ENCODE assay signal across 8 mouse cellular contexts in the genomic region with DNA sequence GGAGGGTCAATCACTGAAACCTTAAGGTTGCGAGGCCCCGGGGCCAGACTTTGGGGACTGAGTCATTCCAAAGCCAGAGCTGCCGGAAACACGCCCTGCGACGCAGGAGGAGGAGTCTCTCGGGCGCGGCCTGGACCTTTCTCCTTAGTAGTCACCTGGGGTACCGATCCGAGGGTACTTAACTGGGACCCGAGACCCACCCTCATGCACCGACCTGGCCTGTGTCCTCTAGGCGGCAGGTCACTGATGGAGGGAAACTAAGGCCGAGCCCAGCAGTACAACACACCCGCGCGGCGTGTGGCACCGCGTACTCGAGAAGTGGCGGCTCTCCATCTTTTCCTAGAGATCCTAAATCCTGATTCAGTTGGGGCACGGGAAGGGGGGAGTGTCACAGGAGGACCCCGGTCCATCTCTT. TPM values are rescaled to one million over a fixed set of nuclear protein-coding genes. Genes with fewer than 3 reads are reported as not detected.
A peak's percentile ranks its signal among the peaks of the same experiment; 100 is the strongest.
DNase-seq lines count a peak whose midpoint lies in the region; ATAC-seq and TF ChIP-seq lines count a peak whose summit lies in the region.

No protein-coding gene starts in this region.

- DNase-seq in brain, embryonic 14.5 days (ENCODE audit: low read depth) = peak; percentile 68
- peak; percentile 44 for DNase-seq in heart, postnatal 0 days (ENCODE audit: low spot score)
- DNase-seq in kidney, postnatal 36 days = peak; percentile 81 to 86
- DNase-seq in lung, adult 2 months = peak; percentile 75
- peak; percentile 42 for DNase-seq in ovary, postnatal 14 days (ENCODE audit: low spot score)
- DNase-seq in thymus, postnatal 4 days = peak; percentile 72

- H3K36me3 ChIP-seq in ES-Bruce4 (ENCODE audit: control insufficient read depth, insufficient read depth, low read length, poor library complexity, severe bottlenecking) = peaks cover 21% of the 10 kb centered on the region
- H3K36me3 ChIP-seq in forebrain, embryonic 12.5 days (replicated peaks) = peaks cover 21% of the 10 kb centered on the region
- H3K36me3 ChIP-seq in heart, postnatal 0 days (replicated peaks; ENCODE audit: control insufficient read depth, insufficient read depth, low read length) = peaks cover 13% of the 10 kb centered on the region

- peak overlapping the region; percentile 91 for H3K4me3 ChIP-seq in ES-Bruce4 (ENCODE audit: low read depth, low read length)
- peak overlapping the region; percentile 77 for H3K4me3 ChIP-seq in forebrain, embryonic 12.5 days (replicated peaks)
- H3K4me3 ChIP-seq in heart, postnatal 0 days (ENCODE audit: low read depth, low read length) = peak overlapping the region; percentile 87
- peak overlapping the region; percentile 96 for H3K4me3 ChIP-seq in lung, adult 2 months (replicated peaks; ENCODE audit: extremely low read depth, low read depth, low read length)

- peak overlapping the region; percentile 74 for H3K27ac ChIP-seq in ES-Bruce4 (ENCODE audit: insufficient read depth, low read length)
- peak overlapping the region; percentile 94 for H3K27ac ChIP-seq in forebrain, embryonic 12.5 days
- H3K27ac ChIP-seq in heart, postnatal 0 days (ENCODE audit: low read depth) = peak overlapping the region; percentile 90

- no peak for TF ChIP-seq CTCF in ES-Bruce4 (IDR thresholded peaks at IDR 0.05; ENCODE audit: low read depth, low read length)
- no peak for TF ChIP-seq CTCF in brain, embryonic 14.5 days (IDR thresholded peaks at IDR 0.05; ENCODE audit: borderline replicate concordance, extremely low read depth, insufficient read depth, insufficient read length)
- TF ChIP-seq CTCF in heart, postnatal 0 days (IDR thresholded peaks at IDR 0.05; ENCODE audit: low read depth) = no peak
- TF ChIP-seq CTCF in lung, adult 2 months (IDR thresholded peaks at IDR 0.05; ENCODE audit: insufficient read depth, low read length) = no peak

- peaks cover 2% of the 10 kb centered on the region for H3K4me1 ChIP-seq in ES-Bruce4 (ENCODE audit: control insufficient read depth, insufficient read depth, low read length)
- H3K4me1 ChIP-seq in forebrain, embryonic 12.5 days = peaks cover 28% of the 10 kb centered on the region
- peaks cover 18% of the 10 kb centered on the region for H3K4me1 ChIP-seq in heart, postnatal 0 days (ENCODE audit: control insufficient read depth, insufficient read depth)
- peaks cover 12% of the 10 kb centered on the region for H3K4me1 ChIP-seq in lung, adult 2 months (ENCODE audit: control insufficient read depth, insufficient read depth, low read length)

- H3K27me3 ChIP-seq in ES-Bruce4 (ENCODE audit: control insufficient read depth, insufficient read depth, low read length, poor library complexity, severe bottlenecking) = no peaks in the 10 kb centered on the region
- H3K27me3 ChIP-seq in forebrain, embryonic 12.5 days = 0 out of 2 replicates have a peak, but pooled peaks cover 7% of the 10 kb centered on the region
- H3K27me3 ChIP-seq in heart, postnatal 0 days (ENCODE audit: control insufficient read depth, insufficient read depth, low read length) = no peaks in the 10 kb centered on the region

- H3K4me2 ChIP-seq in forebrain, embryonic 12.5 days = peak overlapping the region; percentile 69
- H3K4me2 ChIP-seq in heart, postnatal 0 days (ENCODE audit: low read depth, low read length) = peak overlapping the region; percentile 83

- under 1% methylated on average over 25 of the region's 25 CpGs for WGBS in forebrain, embryonic 12.5 days
- WGBS in heart, postnatal 0 days = under 1% methylated on average over 25 of the region's 25 CpGs
- WGBS in lung, adult 2 months = under 1% methylated on average over 25 of the region's 25 CpGs

- peak; percentile 28 for TF ChIP-seq POLR2A in ES-Bruce4 (IDR thresholded peaks at IDR 0.05; ENCODE audit: insufficient read depth, low read length)
- TF ChIP-seq POLR2A in brain, embryonic 14.5 days (IDR thresholded peaks at IDR 0.05; ENCODE audit: borderline replicate concordance, extremely low read depth, insufficient read depth, insufficient read length, poor library complexity, severe bottlenecking) = no peak
- TF ChIP-seq POLR2A in lung, adult 2 months (IDR thresholded peaks at IDR 0.05; ENCODE audit: borderline replicate concordance, extremely low read depth, low read depth, low read length) = peak; percentile 37; the same call in 1 of the 2 replicates

- peak; percentile 37 for ATAC-seq in forebrain, embryonic 12.5 days (ENCODE audit: low FRiP score)
- ATAC-seq in heart, postnatal 0 days (ENCODE audit: insufficient read depth, low read depth) = no peak

- no peaks in the 10 kb centered on the region for H3K9me3 ChIP-seq in ES-Bruce4 (replicated peaks; ENCODE audit: control insufficient read depth, insufficient read depth, low read length, poor library complexity, severe bottlenecking)
- peaks cover 5% of the 10 kb centered on the region; the same call in 1 of the 2 replicates for H3K9me3 ChIP-seq in forebrain, embryonic 12.5 days
- no peaks in the 10 kb centered on the region for H3K9me3 ChIP-seq in heart, postnatal 0 days (replicated peaks; ENCODE audit: control insufficient read depth, low read length)

- no peak for TF ChIP-seq EP300 in ES-Bruce4 (IDR thresholded peaks at IDR 0.05; ENCODE audit: insufficient read depth, low read depth, low read length)
- no peak; the same call in 1 of the 2 replicates for TF ChIP-seq EP300 in heart, postnatal 0 days (IDR thresholded peaks at IDR 0.05; ENCODE audit: low read depth)

- H3K9ac ChIP-seq in ES-Bruce4 (ENCODE audit: low read depth, poor library complexity, severe bottlenecking) = peak overlapping the region; percentile 91
- H3K9ac ChIP-seq in forebrain, embryonic 12.5 days = peak overlapping the region; percentile 79
- H3K9ac ChIP-seq in heart, postnatal 0 days (replicated peaks; ENCODE audit: low read depth, low read length) = peak overlapping the region; percentile 82

RNA-seq across cellular contexts. Expression of a gene that starts 0.7 kb away (rescaled TPM):
- 403 and 417 TPM in 2 replicates for polyA plus RNA-seq in ES-Bruce4 (2011; ENCODE audit: insufficient read depth, insufficient read length, low read depth, missing spikeins)
- polyA plus RNA-seq in brain, embryonic 14.5 days (2012; rRNA removed) = 157 and 205 TPM in 2 replicates
- 379 and 381 TPM in 2 replicates for polyA plus RNA-seq in forebrain, embryonic 12.5 days (2016; fragmentation: Nextera tagmentation; extraction: Ambion mirVana)
- 85.8 and 104 TPM in 2 replicates for total RNA-seq in heart, postnatal 0 days (2014; rRNA removed; ENCODE audit: low replicate concordance)
- 243 and 248 TPM in 2 replicates for polyA plus RNA-seq in heart, postnatal 0 days (2015; fragmentation: Nextera tagmentation; extraction: Ambion mirVana)
- polyA plus RNA-seq in lung, adult 2 months (2012; rRNA removed) = 116 and 145 TPM in 2 replicates

RNA-seq across cellular contexts. Expression of a gene that starts 39.5 kb away (rescaled TPM):
- 2.0 and 2.5 TPM in 2 replicates for polyA plus RNA-seq in ES-Bruce4 (2011; ENCODE audit: insufficient read depth, insufficient read length, low read depth, missing spikeins)
- 0.04 and 0.05 TPM in 2 replicates for polyA plus RNA-seq in brain, embryonic 14.5 days (2012; rRNA removed)
- not detected in 2 replicates for polyA plus RNA-seq in forebrain, embryonic 12.5 days (2016; fragmentation: Nextera tagmentation; extraction: Ambion mirVana)
- not detected in 2 replicates for total RNA-seq in heart, postnatal 0 days (2014; rRNA removed; ENCODE audit: low replicate concordance)
- 0.08 and 0.10 TPM in 2 replicates for polyA plus RNA-seq in heart, postnatal 0 days (2015; fragmentation: Nextera tagmentation; extraction: Ambion mirVana)
- polyA plus RNA-seq in lung, adult 2 months (2012; rRNA removed) = 3.2 and 5.4 TPM in 2 replicates

RNA-seq across cellular contexts. Expression of a gene that starts 53.4 kb away (rescaled TPM):
- polyA plus RNA-seq in ES-Bruce4 (2011; ENCODE audit: insufficient read depth, insufficient read length, low read depth, missing spikeins) = not detected in 2 replicates
- not detected in 2 replicates for polyA plus RNA-seq in brain, embryonic 14.5 days (2012; rRNA removed)
- polyA plus RNA-seq in forebrain, embryonic 12.5 days (2016; fragmentation: Nextera tagmentation; extraction: Ambion mirVana) = not detected in 2 replicates
- total RNA-seq in heart, postnatal 0 days (2014; rRNA removed; ENCODE audit: low replicate concordance) = not detected in 2 replicates
- polyA plus RNA-seq in heart, postnatal 0 days (2015; fragmentation: Nextera tagmentation; extraction: Ambion mirVana) = not detected in 2 replicates
- not detected in 2 replicates for polyA plus RNA-seq in lung, adult 2 months (2012; rRNA removed)
